Mouse (Mus musculus): Measurements from ENCODE around the gene Rab3c.
A peak's percentile ranks its signal among the peaks of the same experiment; 100 is the strongest.

Gene Rab3c

GRCm38 (mm10) chr13:110018941-110019743 is 261.7 kb downstream of the Rab3c start:
- peak; percentile 38 for DNase-seq

GRCm38 (mm10) chr13:110018431-110018901 is 262.3 kb downstream of the Rab3c start:
- DNase-seq, result peak; percentile 90

GRCm38 (mm10) chr13:110012029-110012428 is 268.8 kb downstream of the Rab3c start:
- no peak for DNase-seq

GRCm38 (mm10) chr13:110010876-110011275 is 269.9 kb downstream of the Rab3c start:
- no peak for DNase-seq

- DNase-seq, result no peak
These were observed 272.3 kb downstream of the Rab3c start for GRCm38 (mm10) chr13:110008539-110008938.

- peak; percentile 11 for DNase-seq
These were observed 274.6 kb downstream of the Rab3c start for GRCm38 (mm10) chr13:110006106-110006781.
